Mouse (Mus musculus): Measurements from ENCODE around the gene Tdp1. TPM values are rescaled to one million over a fixed set of nuclear protein-coding genes. Genes with fewer than 3 reads are reported as not detected.
"Not testable (repeated sequence)": the region's sequence is repeated elsewhere in the genome, so short reads cannot be mapped to it uniquely, and the experiment has no call there.

Tdp1 gene
- polyA plus RNA-seq, 1 experiment from 2014 or later: 76.2 TPM

DNA sequence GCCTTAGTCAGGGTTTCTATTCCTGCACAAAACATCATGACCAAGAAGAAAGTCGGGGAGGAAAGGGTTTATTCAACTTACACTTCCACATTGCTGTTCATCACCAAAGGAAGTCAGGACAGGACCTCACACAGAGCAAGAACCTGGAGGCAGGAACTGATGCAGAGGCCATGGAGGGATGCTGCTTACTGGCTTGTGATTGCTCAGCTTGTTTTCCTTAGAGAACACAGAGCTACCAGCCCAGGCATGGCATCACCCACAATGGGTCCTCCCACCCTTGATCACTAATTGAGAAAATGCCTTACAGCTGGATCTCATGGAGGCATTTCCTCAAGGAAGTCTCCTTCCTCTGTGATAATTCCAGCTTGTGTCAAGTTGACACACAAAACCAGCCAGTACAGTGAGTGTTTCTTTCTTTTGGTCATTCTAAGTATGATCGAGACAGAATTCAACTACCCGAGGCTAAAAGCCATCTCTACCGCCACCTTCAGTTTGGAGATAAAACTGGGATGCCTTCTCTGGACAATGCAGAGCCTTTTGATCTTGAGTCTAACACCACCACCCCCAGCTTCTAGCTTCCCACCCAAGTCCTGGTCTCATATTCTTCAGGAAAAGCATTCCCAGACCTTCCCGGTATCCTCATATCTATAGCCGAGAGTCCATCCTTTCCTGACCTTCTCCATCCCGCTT is 87.0 kb downstream of the Tdp1 start:
- H3K27ac ChIP-seq (ENCODE audit: low read depth, low read length); H3K4me2 ChIP-seq (ENCODE audit: low read depth); H3K4me1 ChIP-seq (ENCODE audit: control insufficient read depth, insufficient read depth, low read length); H3K36me3 ChIP-seq (ENCODE audit: control insufficient read depth, insufficient read depth, low read length); H3K9me3 ChIP-seq (ENCODE audit: control insufficient read depth, low read length); DNase-seq (ENCODE audit: low spot score); H3K9ac ChIP-seq (ENCODE audit: low read length); ATAC-seq (ENCODE audit: insufficient read depth, low FRiP score, low TSS enrichment); H3K4me3 ChIP-seq (ENCODE audit: low read depth, low read length): not testable (repeated sequence)
- 79% methylated on average over 7 of the region's 7 CpGs for WGBS
- peaks cover 24% of the 10 kb centered on the region for H3K27me3 ChIP-seq (ENCODE audit: control insufficient read depth, insufficient read depth, low read length)

DNA sequence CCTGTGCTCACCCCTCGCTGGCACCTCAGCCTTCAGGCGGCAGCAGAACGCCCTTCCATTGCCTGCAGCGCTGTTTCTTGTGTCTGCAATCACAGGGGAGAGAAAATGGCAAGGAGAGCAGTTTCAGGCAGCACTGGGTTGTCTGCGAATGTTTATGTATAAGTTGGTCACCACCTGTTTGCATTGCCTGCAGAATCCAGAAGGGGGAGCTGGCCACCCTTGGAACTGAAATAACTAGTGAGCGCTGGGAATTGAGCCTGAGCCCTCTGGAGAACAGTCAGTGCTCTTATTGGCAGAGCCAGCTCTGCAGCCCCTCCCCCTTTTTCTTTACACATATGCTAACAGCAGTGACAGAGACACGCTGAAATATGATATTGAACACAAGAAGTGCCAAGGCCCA is 88.5 kb downstream of the Tdp1 start:
- no peaks in the 10 kb centered on the region for H3K9me3 ChIP-seq (ENCODE audit: control insufficient read depth, low read length)
- no peak overlapping the region for H3K9ac ChIP-seq (ENCODE audit: low read length)
- H3K27me3 ChIP-seq (ENCODE audit: control insufficient read depth, insufficient read depth, low read length): peaks cover 9% of the 10 kb centered on the region
- no peaks in the 10 kb centered on the region for H3K4me1 ChIP-seq (ENCODE audit: control insufficient read depth, insufficient read depth, low read length)
- ATAC-seq (ENCODE audit: insufficient read depth, low FRiP score, low TSS enrichment): no peak
- no peak overlapping the region for H3K4me3 ChIP-seq (ENCODE audit: low read depth, low read length)
- no peak for DNase-seq (ENCODE audit: low spot score)
- 59% methylated on average over 7 of the region's 7 CpGs for WGBS
- H3K27ac ChIP-seq (ENCODE audit: low read depth, low read length): no peak overlapping the region
- H3K36me3 ChIP-seq (ENCODE audit: control insufficient read depth, insufficient read depth, low read length): no peaks in the 10 kb centered on the region
- H3K4me2 ChIP-seq (ENCODE audit: low read depth): no peak overlapping the region

DNA sequence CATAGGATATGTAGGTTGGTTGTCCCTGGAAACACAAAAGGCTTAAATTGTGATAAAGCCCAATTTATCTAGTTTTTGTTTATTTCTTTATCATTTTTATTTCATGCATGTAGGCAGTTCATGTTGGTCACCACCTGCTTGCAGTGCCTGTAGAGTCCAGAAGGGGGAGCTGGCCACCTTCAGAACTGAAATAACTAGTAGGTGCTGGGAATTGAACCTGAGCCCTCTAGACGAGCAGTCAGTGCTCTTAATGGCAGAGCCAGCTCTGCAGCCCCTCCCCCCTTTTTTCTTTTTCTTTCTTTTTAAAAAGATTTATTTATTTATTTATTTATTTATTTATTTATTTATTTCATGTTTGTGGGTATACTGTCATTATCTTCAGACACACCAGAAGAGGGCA is 89.3 kb downstream of the Tdp1 start:
- WGBS: 82% methylated on average over 1 of the region's 1 CpGs
- DNase-seq (ENCODE audit: low spot score): no peak
- Histone ChIP-seq H3K4me1 (ENCODE audit: control insufficient read depth, insufficient read depth, low read length) (no peaks in the 10 kb centered on the region), H3K9me3 (ENCODE audit: control insufficient read depth, low read length) (no peaks in the 10 kb centered on the region), H3K27ac (ENCODE audit: low read depth, low read length) (no peak overlapping the region), H3K36me3 (ENCODE audit: control insufficient read depth, insufficient read depth, low read length) (no peaks in the 10 kb centered on the region), H3K27me3 (ENCODE audit: control insufficient read depth, insufficient read depth, low read length) (peaks cover 5% of the 10 kb centered on the region), H3K4me3 (ENCODE audit: low read depth, low read length) (no peak overlapping the region), H3K9ac (ENCODE audit: low read length) (no peak overlapping the region), H3K4me2 (ENCODE audit: low read depth) (no peak overlapping the region)
- no peak for ATAC-seq (ENCODE audit: insufficient read depth, low FRiP score, low TSS enrichment)

DNA sequence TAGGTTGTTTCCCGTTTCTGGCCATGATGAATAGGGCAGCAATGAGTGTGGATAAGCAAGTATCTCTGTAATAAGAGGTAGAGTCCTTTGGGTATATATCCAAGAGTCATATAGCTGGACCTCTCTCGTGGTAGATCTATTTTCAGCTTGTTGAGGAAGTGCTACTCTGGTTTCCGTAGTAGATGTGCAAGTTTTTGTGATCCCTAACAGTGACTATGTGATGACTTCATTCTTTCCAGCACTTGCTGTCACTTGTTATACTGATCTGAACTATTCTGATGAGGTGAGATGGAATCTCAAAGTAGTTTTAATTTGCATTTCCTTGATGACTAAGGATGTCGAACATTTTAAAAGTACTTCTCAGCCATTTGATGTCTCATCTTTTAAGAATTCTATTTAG is 95.2 kb downstream of the Tdp1 start:
- no peaks in the 10 kb centered on the region for H3K4me1 ChIP-seq (ENCODE audit: control insufficient read depth, insufficient read depth, low read length)

DNA sequence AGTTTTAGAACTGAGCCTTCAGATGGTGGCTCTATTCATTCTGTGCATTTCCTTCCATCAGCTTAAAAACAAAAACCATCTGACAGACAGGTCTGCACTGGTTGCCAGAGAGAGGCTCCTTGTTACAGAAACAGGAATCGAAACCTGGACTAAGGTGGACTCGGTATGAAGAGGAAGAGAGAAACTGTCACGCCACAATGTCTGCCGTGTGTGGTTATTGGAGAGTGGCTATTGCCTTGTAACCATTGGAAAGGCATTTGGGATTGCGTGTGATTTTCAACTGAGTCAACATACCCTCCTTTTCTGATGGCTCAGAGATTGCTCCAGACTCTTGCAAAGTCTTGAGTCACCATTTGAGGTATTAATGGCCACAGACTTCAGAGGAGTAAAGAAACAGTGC is 102.5 kb downstream of the Tdp1 start:
- WGBS: 94% methylated on average over 5 of the region's 5 CpGs
- no peak overlapping the region for H3K4me3 ChIP-seq (ENCODE audit: low read depth, low read length)
- H3K9me3 ChIP-seq (ENCODE audit: control insufficient read depth, low read length): no peaks in the 10 kb centered on the region
- DNase-seq (ENCODE audit: low spot score) (no peak), ATAC-seq (ENCODE audit: insufficient read depth, low FRiP score, low TSS enrichment) (no peak)
- H3K9ac ChIP-seq (ENCODE audit: low read length): no peak overlapping the region
- no peaks in the 10 kb centered on the region for H3K27me3 ChIP-seq (ENCODE audit: control insufficient read depth, insufficient read depth, low read length)
- H3K4me2 ChIP-seq (ENCODE audit: low read depth): no peak overlapping the region
- no peak overlapping the region for H3K27ac ChIP-seq (ENCODE audit: low read depth, low read length)
- no peaks in the 10 kb centered on the region for H3K36me3 ChIP-seq (ENCODE audit: control insufficient read depth, insufficient read depth, low read length)
- no peaks in the 10 kb centered on the region for H3K4me1 ChIP-seq (ENCODE audit: control insufficient read depth, insufficient read depth, low read length)

More for the DNA sequence above, 95.2 kb downstream of the Tdp1 start:
- DNase-seq (ENCODE audit: low spot score): no peak
- H3K9me3 ChIP-seq (ENCODE audit: control insufficient read depth, low read length): no peaks in the 10 kb centered on the region
- H3K9ac ChIP-seq (ENCODE audit: low read length): no peak overlapping the region
- no peaks in the 10 kb centered on the region for H3K36me3 ChIP-seq (ENCODE audit: control insufficient read depth, insufficient read depth, low read length)
- H3K27ac ChIP-seq (ENCODE audit: low read depth, low read length): no peak overlapping the region
- H3K4me2 ChIP-seq (ENCODE audit: low read depth): no peak overlapping the region
- ATAC-seq (ENCODE audit: insufficient read depth, low FRiP score, low TSS enrichment): no peak
- no peak overlapping the region for H3K4me3 ChIP-seq (ENCODE audit: low read depth, low read length)
- H3K27me3 ChIP-seq (ENCODE audit: control insufficient read depth, insufficient read depth, low read length): no peaks in the 10 kb centered on the region
- WGBS: 88% methylated on average over 4 of the region's 4 CpGs

DNA sequence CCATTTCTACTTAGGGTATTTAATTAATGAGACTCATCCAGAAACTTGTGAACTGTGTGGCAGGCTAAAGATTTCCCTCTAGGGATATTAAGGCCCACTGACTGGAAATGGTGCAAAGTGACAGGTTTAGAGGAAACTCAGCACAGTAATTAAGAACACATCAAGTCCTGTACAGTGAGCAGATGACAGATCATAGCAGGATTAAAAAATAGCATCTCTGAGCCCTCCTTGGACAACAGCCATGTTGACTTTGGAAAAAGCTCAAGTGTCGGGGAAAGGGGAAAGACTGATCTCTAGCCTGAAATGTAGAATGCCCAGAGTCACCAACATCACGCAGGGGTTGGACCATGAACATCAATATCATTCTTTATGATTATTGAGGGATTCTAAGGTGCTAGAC is 103.8 kb downstream of the Tdp1 start:
- Histone ChIP-seq H3K36me3 (ENCODE audit: control insufficient read depth, insufficient read depth, low read length) (no peaks in the 10 kb centered on the region), H3K27ac (ENCODE audit: low read depth, low read length) (no peak overlapping the region), H3K9me3 (ENCODE audit: control insufficient read depth, low read length) (no peaks in the 10 kb centered on the region), H3K9ac (ENCODE audit: low read length) (no peak overlapping the region), H3K4me2 (ENCODE audit: low read depth) (no peak overlapping the region), H3K4me1 (ENCODE audit: control insufficient read depth, insufficient read depth, low read length) (no peaks in the 10 kb centered on the region), H3K4me3 (ENCODE audit: low read depth, low read length) (no peak overlapping the region), H3K27me3 (ENCODE audit: control insufficient read depth, insufficient read depth, low read length) (no peaks in the 10 kb centered on the region)
- 91% methylated on average over 2 of the region's 2 CpGs for WGBS
- DNase-seq (ENCODE audit: low spot score) (no peak), ATAC-seq (ENCODE audit: insufficient read depth, low FRiP score, low TSS enrichment) (no peak)

DNA sequence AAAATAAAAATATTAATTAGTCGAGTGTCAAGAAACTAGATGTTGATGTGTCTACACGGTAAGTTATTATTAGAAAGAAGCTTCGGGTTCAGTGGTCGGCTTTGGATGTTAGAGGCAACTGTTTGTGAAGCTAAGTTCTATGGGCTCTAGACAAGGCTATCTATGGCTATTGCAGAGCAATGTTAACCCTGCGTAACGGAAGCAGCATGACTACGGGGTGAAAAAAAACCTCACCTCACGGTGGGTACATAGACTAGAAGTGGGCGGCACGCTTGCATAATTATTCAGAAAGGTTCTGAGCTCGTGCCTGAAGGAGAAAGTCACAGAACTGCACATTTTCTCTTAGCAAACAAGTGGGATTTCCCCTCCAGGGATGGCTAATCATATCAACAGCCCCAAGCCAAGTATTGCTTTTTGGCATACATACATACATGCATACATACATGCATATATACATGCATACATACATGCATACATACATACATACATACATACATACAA is 108.1 kb downstream of the Tdp1 start:
- no peaks in the 10 kb centered on the region for H3K27me3 ChIP-seq (ENCODE audit: control insufficient read depth, insufficient read depth, low read length)
- WGBS: 94% methylated on average over 11 of the region's 11 CpGs
- H3K4me2 ChIP-seq (ENCODE audit: low read depth): no peak overlapping the region
- no peak overlapping the region for H3K9ac ChIP-seq (ENCODE audit: low read length)
- H3K27ac ChIP-seq (ENCODE audit: low read depth, low read length): no peak overlapping the region
- no peak for ATAC-seq (ENCODE audit: insufficient read depth, low FRiP score, low TSS enrichment)
- no peak for DNase-seq (ENCODE audit: low spot score)
- no peaks in the 10 kb centered on the region for H3K4me1 ChIP-seq (ENCODE audit: control insufficient read depth, insufficient read depth, low read length)
- H3K36me3 ChIP-seq (ENCODE audit: control insufficient read depth, insufficient read depth, low read length): no peaks in the 10 kb centered on the region
- no peaks in the 10 kb centered on the region for H3K9me3 ChIP-seq (ENCODE audit: control insufficient read depth, low read length)
- no peak overlapping the region for H3K4me3 ChIP-seq (ENCODE audit: low read depth, low read length)

DNA sequence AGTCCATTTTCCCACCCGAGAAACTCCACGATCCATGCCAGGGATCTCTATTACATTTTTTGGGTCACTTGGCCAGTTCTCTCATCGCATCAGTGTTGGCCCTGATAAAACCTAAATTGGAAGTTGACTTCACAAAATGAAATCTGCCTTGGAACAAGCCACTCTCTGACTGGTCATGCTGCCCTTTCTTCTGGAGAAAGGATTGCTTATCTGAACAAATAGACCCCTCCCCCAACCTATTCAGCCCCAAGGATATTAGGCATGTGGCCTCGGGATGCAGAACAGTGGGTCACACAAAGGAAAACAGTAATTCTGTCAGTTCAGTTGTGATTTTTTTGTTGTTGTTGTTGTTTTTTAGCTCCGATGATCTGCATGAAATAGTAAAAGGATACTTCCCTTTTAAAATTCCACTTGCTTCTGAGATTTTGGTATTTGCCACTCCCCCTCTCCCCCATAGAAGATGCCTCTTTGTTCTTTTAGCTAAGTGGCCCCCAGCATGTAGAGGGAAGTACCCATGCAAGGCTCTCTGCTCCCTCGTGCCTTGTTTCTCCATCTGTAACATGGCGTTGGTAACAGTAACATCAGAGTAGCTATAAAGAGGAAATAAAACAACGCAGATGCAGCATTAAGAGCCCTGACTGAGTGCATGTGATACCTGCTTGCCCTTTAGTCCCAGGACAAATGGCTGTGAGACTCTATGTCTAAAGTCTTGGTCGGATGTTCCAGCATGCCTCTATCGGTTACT is 109.0 kb downstream of the Tdp1 start:
- no peaks in the 10 kb centered on the region for H3K36me3 ChIP-seq (ENCODE audit: control insufficient read depth, insufficient read depth, low read length)
- H3K9me3 ChIP-seq (ENCODE audit: control insufficient read depth, low read length): no peaks in the 10 kb centered on the region
- DNase-seq (ENCODE audit: low spot score) (no peak), ATAC-seq (ENCODE audit: insufficient read depth, low FRiP score, low TSS enrichment) (no peak)
- H3K27me3 ChIP-seq (ENCODE audit: control insufficient read depth, insufficient read depth, low read length): no peaks in the 10 kb centered on the region
- H3K4me3 ChIP-seq (ENCODE audit: low read depth, low read length): no peak overlapping the region
- no peaks in the 10 kb centered on the region for H3K4me1 ChIP-seq (ENCODE audit: control insufficient read depth, insufficient read depth, low read length)
- H3K4me2 ChIP-seq (ENCODE audit: low read depth): no peak overlapping the region
- H3K27ac ChIP-seq (ENCODE audit: low read depth, low read length): no peak overlapping the region
- no peak overlapping the region for H3K9ac ChIP-seq (ENCODE audit: low read length)
- WGBS: 77% methylated on average over 10 of the region's 10 CpGs

DNA sequence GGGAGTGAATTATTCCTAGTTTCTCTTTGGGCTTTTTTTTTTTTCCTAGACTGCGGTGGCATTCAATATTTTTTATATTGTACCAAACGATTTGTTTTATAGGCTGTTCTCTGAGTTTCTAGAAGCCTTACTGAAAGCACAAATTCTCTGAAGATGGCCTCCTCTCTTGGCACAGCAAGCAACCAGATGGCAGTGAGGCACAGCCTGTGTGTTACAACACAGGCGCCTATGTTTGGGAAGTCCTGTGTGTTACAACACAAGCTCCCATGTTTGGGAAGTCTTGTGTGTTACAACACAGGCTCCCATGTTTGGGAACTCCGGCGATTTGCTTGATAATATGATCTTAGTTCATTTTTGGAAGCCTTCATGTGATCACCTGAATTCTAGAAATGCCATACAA is 111.6 kb downstream of the Tdp1 start:
- no peak overlapping the region for H3K4me3 ChIP-seq (ENCODE audit: low read depth, low read length)
- no peaks in the 10 kb centered on the region for H3K36me3 ChIP-seq (ENCODE audit: control insufficient read depth, insufficient read depth, low read length)
- H3K9me3 ChIP-seq (ENCODE audit: control insufficient read depth, low read length): no peaks in the 10 kb centered on the region
- no peak overlapping the region for H3K27ac ChIP-seq (ENCODE audit: low read depth, low read length)
- H3K4me2 ChIP-seq (ENCODE audit: low read depth): no peak overlapping the region
- no peaks in the 10 kb centered on the region for H3K4me1 ChIP-seq (ENCODE audit: control insufficient read depth, insufficient read depth, low read length)
- 92% methylated on average over 5 of the region's 5 CpGs for WGBS
- no peaks in the 10 kb centered on the region for H3K27me3 ChIP-seq (ENCODE audit: control insufficient read depth, insufficient read depth, low read length)
- DNase-seq (ENCODE audit: low spot score): no peak
- H3K9ac ChIP-seq (ENCODE audit: low read length): no peak overlapping the region
- ATAC-seq (ENCODE audit: insufficient read depth, low FRiP score, low TSS enrichment): no peak

Measured in neural tube, embryonic 11.5 days (tissue).